Mouse (Mus musculus) intestine, embryonic 16.5 days (tissue): ENCODE results near the gene Cd46. TPM values are rescaled to one million over a fixed set of nuclear protein-coding genes. Genes with fewer than 3 reads are reported as not detected.

Source experiments
- ATAC-seq: fragments of 200-750 bp; cut with Nextera tagmentation; 2 replicates; pipeline ENCODE4 v1.8.0; 2017; ENCODE audit warnings: moderate TSS enrichment, moderate library complexity
- H3K27ac ChIP-seq: fragments of 300-500 bp; sonication (generic); 2 replicates; pipeline ENCODE4 v1.5.1; 2014; ENCODE audit warnings: mild to moderate bottlenecking, low read length
- H3K27me3 ChIP-seq: fragments of 300-500 bp; sonication (generic); replicated peaks from 2 replicates; pipeline ENCODE4 v1.6.1; 2014; ENCODE audit warnings: low read length, control low read depth, mixed read lengths; ENCODE audit not compliant: control insufficient read depth, insufficient read depth
- H3K36me3 ChIP-seq: fragments of 300-500 bp; sonication (generic); 2 replicates; pipeline ENCODE4 v1.6.1; 2014; ENCODE audit warnings: low read length, control low read depth; ENCODE audit not compliant: control insufficient read depth, insufficient read depth
- H3K4me1 ChIP-seq: fragments of 300-500 bp; sonication (generic); 2 replicates; pipeline ENCODE4 v1.6.1; 2014; ENCODE audit warnings: low read length, control low read depth, mixed read lengths; ENCODE audit not compliant: control insufficient read depth, insufficient read depth
- H3K4me2 ChIP-seq: fragments of 300-500 bp; sonication (generic); 2 replicates; pipeline ENCODE4 v1.6.1; 2014; ENCODE audit warnings: low read depth, low read length, control low read depth
- H3K4me3 ChIP-seq: fragments of 300-500 bp; sonication (generic); 2 replicates; pipeline ENCODE4 v1.5.1; 2014; ENCODE audit warnings: mild to moderate bottlenecking, low read length
- H3K9ac ChIP-seq: fragments of 300-500 bp; sonication (generic); 2 replicates; pipeline ENCODE4 v1.6.1; 2014; ENCODE audit warnings: low read depth, low read length
- H3K9me3 ChIP-seq: fragments of 300-500 bp; sonication (generic); 2 replicates; pipeline ENCODE4 v1.6.1; 2016; ENCODE audit warnings: low read length, control low read depth; ENCODE audit not compliant: control insufficient read depth
- WGBS: fragments of 180-500 bp; shearing (Covaris S2); extraction: QIAGEN DNeasy Blood & Tissue Kit; methylation state at CpG from one replicate; pipeline ENCODE4 v1.1.7; 2014; 5-methylcytosine and 5-hydroxymethylcytosine counted together
- polyA plus RNA-seq: library from polyadenylated mRNA; unstranded; fragments of >200 nt; fragmentation: Nextera tagmentation; extraction: Ambion mirVana; gene quantifications from 2 replicates; pipeline ENCODE4 v1.2.1, GENCODE M21; 2015

The Cd46 gene
- polyA plus RNA-seq, 1 experiment from 2014 or later, result 1.1 TPM

GRCm38 (mm10) chr1:195027507-195027906 is 64.5 kb downstream of the Cd46 start:
- Histone ChIP-seq H3K27ac (no peak overlapping the region), H3K9ac (no peak overlapping the region), H3K4me3 (no peak overlapping the region), H3K9me3 (no peaks in the 10 kb centered on the region), H3K4me2 (no peak overlapping the region), H3K4me1 (no peaks in the 10 kb centered on the region), H3K36me3 (no peaks in the 10 kb centered on the region), H3K27me3 (no peaks in the 10 kb centered on the region)
- 61% methylated on average over 1 of the region's 1 CpGs for WGBS
- no peak for ATAC-seq

- Histone ChIP-seq H3K27ac (no peak overlapping the region), H3K9me3 (no peaks in the 10 kb centered on the region), H3K27me3 (no peaks in the 10 kb centered on the region), H3K4me1 (no peaks in the 10 kb centered on the region), H3K9ac (no peak overlapping the region), H3K4me3 (no peak overlapping the region), H3K4me2 (no peak overlapping the region), H3K36me3 (no peaks in the 10 kb centered on the region)
- WGBS, result 85% methylated on average over 1 of the region's 1 CpGs
- no peak for ATAC-seq
Observed at GRCm38 (mm10) chr1:195023848-195024247, 68.2 kb downstream of the Cd46 start.

GRCm38 (mm10) chr1:195021831-195022230 is 70.2 kb downstream of the Cd46 start:
- no peaks in the 10 kb centered on the region for H3K9me3 ChIP-seq
- H3K4me1 ChIP-seq, result no peaks in the 10 kb centered on the region
- H3K27ac ChIP-seq, result no peak overlapping the region
- no peak overlapping the region for H3K4me3 ChIP-seq
- H3K4me2 ChIP-seq, result no peak overlapping the region
- H3K36me3 ChIP-seq, result no peaks in the 10 kb centered on the region
- H3K9ac ChIP-seq, result no peak overlapping the region
- WGBS, result 78% methylated on average over 2 of the region's 2 CpGs
- H3K27me3 ChIP-seq, result no peaks in the 10 kb centered on the region
- ATAC-seq, result no peak

- peaks cover under 1% of the 10 kb centered on the region; the same call in 1 of the 2 replicates for H3K4me1 ChIP-seq
- no peaks in the 10 kb centered on the region for H3K36me3 ChIP-seq
- H3K4me2 ChIP-seq, result no peak overlapping the region
- H3K9ac ChIP-seq, result no peak overlapping the region
- 93% methylated on average over 5 of the region's 5 CpGs for WGBS
- no peak overlapping the region for H3K27ac ChIP-seq
- H3K9me3 ChIP-seq, result no peaks in the 10 kb centered on the region
- no peaks in the 10 kb centered on the region for H3K27me3 ChIP-seq
- H3K4me3 ChIP-seq, result no peak overlapping the region
- no peak for ATAC-seq
Observed at GRCm38 (mm10) chr1:195019062-195019600, 72.9 kb downstream of the Cd46 start.

- Histone ChIP-seq H3K9me3 (no peaks in the 10 kb centered on the region), H3K4me2 (no peak overlapping the region), H3K4me3 (no peak overlapping the region), H3K9ac (no peak overlapping the region), H3K27ac (no peak overlapping the region), H3K27me3 (no peaks in the 10 kb centered on the region), H3K36me3 (no peaks in the 10 kb centered on the region), H3K4me1 (peaks cover 4% of the 10 kb centered on the region; the same call in 1 of the 2 replicates)
- ATAC-seq, result no peak
- 83% methylated on average over 9 of the region's 9 CpGs for WGBS
Observed at GRCm38 (mm10) chr1:195018089-195018999, 73.7 kb downstream of the Cd46 start.

GRCm38 (mm10) chr1:195017626-195018025 is 74.4 kb downstream of the Cd46 start:
- Histone ChIP-seq H3K4me1 (peaks cover 4% of the 10 kb centered on the region; the same call in 1 of the 2 replicates), H3K4me3 (no peak overlapping the region), H3K4me2 (no peak overlapping the region), H3K9me3 (no peaks in the 10 kb centered on the region), H3K27me3 (no peaks in the 10 kb centered on the region), H3K36me3 (no peaks in the 10 kb centered on the region), H3K9ac (no peak overlapping the region), H3K27ac (no peak overlapping the region)
- ATAC-seq, result no peak
- 63% methylated on average over 4 of the region's 4 CpGs for WGBS

GRCm38 (mm10) chr1:195016811-195017501 is 75.1 kb downstream of the Cd46 start:
- Histone ChIP-seq H3K4me1 (peaks cover 4% of the 10 kb centered on the region; the same call in 1 of the 2 replicates), H3K27ac (no peak overlapping the region), H3K9ac (no peak overlapping the region), H3K36me3 (no peaks in the 10 kb centered on the region), H3K27me3 (no peaks in the 10 kb centered on the region), H3K4me2 (no peak overlapping the region), H3K4me3 (no peak overlapping the region), H3K9me3 (no peaks in the 10 kb centered on the region)
- ATAC-seq, result 0 out of 2 replicates have a peak, but pooled peaks have one; percentile 39
- 54% methylated on average over 11 of the region's 11 CpGs for WGBS

- H3K4me1 ChIP-seq, result peaks cover 4% of the 10 kb centered on the region; the same call in 1 of the 2 replicates
- H3K27me3 ChIP-seq, result no peaks in the 10 kb centered on the region
- no peak overlapping the region for H3K9ac ChIP-seq
- no peak for ATAC-seq
- H3K4me2 ChIP-seq, result no peak overlapping the region
- no peak overlapping the region for H3K4me3 ChIP-seq
- H3K9me3 ChIP-seq, result no peaks in the 10 kb centered on the region
- WGBS, result 96% methylated on average over 1 of the region's 1 CpGs
- no peaks in the 10 kb centered on the region for H3K36me3 ChIP-seq
- H3K27ac ChIP-seq, result no peak overlapping the region; the same call in 1 of the 2 replicates
Observed at GRCm38 (mm10) chr1:195015281-195015680, 76.8 kb downstream of the Cd46 start.

GRCm38 (mm10) chr1:195014201-195014885 is 77.7 kb downstream of the Cd46 start:
- peak overlapping the region; percentile 46 for H3K27ac ChIP-seq
- 45% methylated on average over 3 of the region's 3 CpGs for WGBS
- peak; percentile 85 for ATAC-seq
- H3K4me1 ChIP-seq, result peaks cover 4% of the 10 kb centered on the region; the same call in 1 of the 2 replicates
- no peak overlapping the region for H3K4me3 ChIP-seq
- no peak overlapping the region; the same call in 1 of the 2 replicates for H3K4me2 ChIP-seq
- no peaks in the 10 kb centered on the region for H3K9me3 ChIP-seq
- H3K36me3 ChIP-seq, result no peaks in the 10 kb centered on the region
- no peak overlapping the region for H3K9ac ChIP-seq
- H3K27me3 ChIP-seq, result no peaks in the 10 kb centered on the region
